Mouse (Mus musculus): ENCODE results near the gene Ccdc12.

GRCm38 (mm10) chr9:110681817-110682216 lies 25.5 kb downstream of the Ccdc12 start:
- TF ChIP-seq CTCF (IDR thresholded peaks at IDR 0.05; ENCODE audit: borderline replicate concordance, insufficient read depth, low read length), result no peak
- TF ChIP-seq POLR2A (IDR thresholded peaks at IDR 0.05; ENCODE audit: low read depth, low read length), result no peak
